Mouse (Mus musculus): Measurements from ENCODE around the gene B3galt2.

GRCm38 (mm10) chr1:143663197-143663596 lies 22.7 kb downstream of the B3galt2 start:
- no peak for TF ChIP-seq CTCF (IDR thresholded peaks at IDR 0.05; ENCODE audit: low read depth, low read length)
- TF ChIP-seq POLR2A (IDR thresholded peaks at IDR 0.05; ENCODE audit: extremely low read depth, insufficient read depth, low read length): no peak

Measured in liver, adult 2 months (tissue).